Mouse (Mus musculus): Measurements from ENCODE around the gene Tfap2a. TPM values are rescaled to one million over a fixed set of nuclear protein-coding genes. Genes with fewer than 3 reads are reported as not detected.
A peak's percentile ranks its signal among the peaks of the same experiment; 100 is the strongest.

The Tfap2a gene
- polyA plus RNA-seq (2015; fragmentation: Nextera tagmentation; extraction: Ambion mirVana) = 13.4 and 15.4 TPM in 2 replicates

DNA sequence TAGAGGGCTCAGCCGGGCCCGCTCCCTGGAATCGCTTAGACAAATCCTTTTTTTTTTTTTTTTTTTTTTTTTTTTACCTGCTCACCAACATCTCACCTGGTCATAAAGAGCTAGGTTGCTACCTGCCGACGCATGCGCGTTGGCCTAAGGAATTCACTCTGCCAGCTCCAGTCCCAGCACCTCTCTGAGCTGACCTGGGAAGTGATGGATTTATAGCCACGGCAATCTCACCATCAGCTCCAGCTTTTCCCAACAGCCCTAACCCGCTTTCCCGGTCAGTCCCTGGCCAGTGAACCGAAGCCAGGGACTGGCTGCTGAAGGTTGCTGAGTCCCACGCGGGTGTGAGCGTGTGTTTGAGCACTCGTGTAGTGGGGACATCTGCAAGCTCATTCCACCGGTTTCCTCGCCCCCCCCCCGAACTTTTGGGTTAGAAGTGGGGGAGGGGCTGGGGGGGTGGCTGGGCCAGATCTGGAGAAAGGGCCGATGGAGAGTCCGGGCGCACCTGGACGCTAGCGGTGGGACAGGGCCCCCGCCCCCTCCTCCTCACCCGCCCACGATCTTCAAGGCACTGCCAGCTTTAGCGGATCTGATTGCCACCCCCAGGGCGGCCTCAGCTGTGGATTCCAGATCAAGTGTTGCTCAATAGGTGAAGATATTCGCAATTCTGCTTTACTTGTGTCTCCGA is at the start of gene Tfap2a:
Tfap2a (minus strand) TSS at position 181 of the 685 bp plus-strand sequence.
- Histone ChIP-seq H3K9ac (peak within 1 kb of the TSS; percentile 18; the same call in 1 of the 2 replicates), H3K4me1 (peaks cover 41% of the 10 kb centered on the region), H3K27ac (replicated peaks) (peak within 1 kb of the TSS; percentile 78), H3K9me3 (replicated peaks) (no peaks in the 10 kb centered on the region), H3K4me3 (replicated peaks) (peak within 1 kb of the TSS; percentile 40), H3K4me2 (replicated peaks) (peak within 1 kb of the TSS; percentile 45), H3K27me3 (peaks cover 91% of the 10 kb centered on the region), H3K36me3 (no peaks in the 10 kb centered on the region)
- ATAC-seq (ENCODE audit: insufficient number of reproducible peaks, low FRiP score, low TSS enrichment, low read depth) = no peak
- under 1% methylated on average over 30 of the region's 30 CpGs for WGBS

GRCm38 (mm10) chr13:40784202-40784771 is 46.1 kb upstream of the Tfap2a start:
- 45% methylated on average over 8 of the region's 8 CpGs for WGBS
- no peak overlapping the region for H3K4me2 ChIP-seq (replicated peaks)
- H3K4me1 ChIP-seq = no peaks in the 10 kb centered on the region
- ATAC-seq (ENCODE audit: insufficient number of reproducible peaks, low FRiP score, low TSS enrichment, low read depth) = no peak
- H3K27ac ChIP-seq (replicated peaks) = no peak overlapping the region
- H3K9me3 ChIP-seq (replicated peaks) = no peaks in the 10 kb centered on the region
- no peak overlapping the region for H3K4me3 ChIP-seq (replicated peaks)
- no peaks in the 10 kb centered on the region for H3K36me3 ChIP-seq
- no peaks in the 10 kb centered on the region for H3K27me3 ChIP-seq
- H3K9ac ChIP-seq = no peak overlapping the region

- Histone ChIP-seq H3K27me3 (no peaks in the 10 kb centered on the region), H3K4me3 (replicated peaks) (no peak overlapping the region), H3K4me2 (replicated peaks) (no peak overlapping the region), H3K4me1 (no peaks in the 10 kb centered on the region), H3K36me3 (no peaks in the 10 kb centered on the region), H3K9me3 (replicated peaks) (no peaks in the 10 kb centered on the region), H3K27ac (replicated peaks) (no peak overlapping the region), H3K9ac (no peak overlapping the region)
- ATAC-seq (ENCODE audit: insufficient number of reproducible peaks, low FRiP score, low TSS enrichment, low read depth) = no peak
These were observed 19.8 kb upstream of the Tfap2a start for GRCm38 (mm10) chr13:40757995-40758394.

GRCm38 (mm10) chr13:40756356-40756755 is 18.2 kb upstream of the Tfap2a start:
- WGBS = 66% methylated on average over 7 of the region's 7 CpGs
- Histone ChIP-seq H3K4me3 (replicated peaks) (no peak overlapping the region), H3K4me2 (replicated peaks) (no peak overlapping the region), H3K36me3 (no peaks in the 10 kb centered on the region), H3K4me1 (no peaks in the 10 kb centered on the region), H3K27ac (replicated peaks) (no peak overlapping the region), H3K27me3 (no peaks in the 10 kb centered on the region), H3K9me3 (replicated peaks) (no peaks in the 10 kb centered on the region), H3K9ac (no peak overlapping the region)
- ATAC-seq (ENCODE audit: insufficient number of reproducible peaks, low FRiP score, low TSS enrichment, low read depth) = no peak

DNA sequence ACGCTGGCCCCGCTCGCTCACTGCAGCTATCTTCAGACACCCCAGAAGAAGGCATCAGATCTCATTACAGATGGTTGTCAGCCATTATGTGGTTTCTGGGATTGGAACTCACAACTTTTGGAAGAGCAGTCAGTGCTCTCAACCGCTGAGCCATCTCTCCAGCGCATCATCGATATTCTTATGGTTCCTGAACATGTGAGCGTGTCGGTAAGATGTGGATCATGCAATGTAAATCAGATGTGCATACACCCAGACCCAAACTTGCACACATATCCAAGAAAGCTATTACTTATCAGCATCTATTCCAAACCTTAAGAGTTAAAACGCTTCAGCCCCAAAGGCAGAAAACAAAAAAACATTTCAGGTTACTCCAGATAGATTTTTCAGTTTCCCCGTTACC is 15.9 kb upstream of the Tfap2a start:
- Histone ChIP-seq H3K36me3 (no peaks in the 10 kb centered on the region), H3K27ac (replicated peaks) (no peak overlapping the region), H3K9me3 (replicated peaks) (no peaks in the 10 kb centered on the region), H3K9ac (no peak overlapping the region), H3K4me2 (replicated peaks) (no peak overlapping the region), H3K4me1 (no peaks in the 10 kb centered on the region), H3K4me3 (replicated peaks) (no peak overlapping the region), H3K27me3 (no peaks in the 10 kb centered on the region)
- WGBS = 90% methylated on average over 10 of the region's 10 CpGs
- no peak for ATAC-seq (ENCODE audit: insufficient number of reproducible peaks, low FRiP score, low TSS enrichment, low read depth)

DNA sequence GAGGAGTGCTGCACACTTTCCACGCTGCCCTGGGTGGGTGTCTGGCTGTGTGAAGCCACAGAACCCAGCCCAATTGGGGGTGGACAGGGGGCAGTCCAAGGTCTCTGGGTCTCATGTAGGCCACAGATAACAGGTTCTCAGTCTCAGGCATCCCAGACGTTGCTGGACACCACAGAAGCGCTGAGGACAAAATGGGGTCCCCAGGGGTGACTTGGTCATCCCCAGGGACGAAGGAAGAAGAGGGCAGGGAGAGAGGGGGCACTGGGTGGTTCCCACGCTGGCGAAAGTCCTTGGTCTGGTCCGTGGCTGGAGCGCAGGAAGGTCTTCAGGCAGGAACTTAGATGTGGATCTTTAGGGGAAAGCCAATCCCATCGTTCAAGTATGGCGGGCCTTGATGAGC is 13.7 kb upstream of the Tfap2a start:
- H3K9ac ChIP-seq = no peak overlapping the region
- H3K4me3 ChIP-seq (replicated peaks) = no peak overlapping the region
- H3K4me2 ChIP-seq (replicated peaks) = no peak overlapping the region
- H3K36me3 ChIP-seq = no peaks in the 10 kb centered on the region
- peaks cover 4% of the 10 kb centered on the region; the same call in 1 of the 2 replicates for H3K4me1 ChIP-seq
- no peaks in the 10 kb centered on the region for H3K27me3 ChIP-seq
- WGBS = 87% methylated on average over 10 of the region's 10 CpGs
- H3K9me3 ChIP-seq (replicated peaks) = no peaks in the 10 kb centered on the region
- H3K27ac ChIP-seq (replicated peaks) = no peak overlapping the region
- no peak for ATAC-seq (ENCODE audit: insufficient number of reproducible peaks, low FRiP score, low TSS enrichment, low read depth)

DNA sequence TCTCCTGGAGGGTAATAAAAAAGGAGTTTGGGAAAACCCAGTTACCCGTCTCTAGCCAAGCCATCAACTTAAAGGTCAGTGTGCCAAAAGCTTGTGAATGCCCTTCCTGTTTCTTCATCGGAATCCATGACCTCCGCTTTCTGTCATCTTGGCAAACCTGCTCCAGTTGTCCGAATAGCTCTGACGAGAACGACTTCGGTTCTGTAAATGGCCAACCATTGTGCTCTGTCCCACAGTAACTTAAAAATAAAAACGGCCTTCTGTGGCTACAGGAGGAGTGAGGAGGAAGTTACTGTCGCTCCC is 11.4 kb upstream of the Tfap2a start:
- H3K9ac ChIP-seq = no peak overlapping the region
- WGBS = 49% methylated on average over 9 of the region's 9 CpGs
- no peak overlapping the region for H3K4me3 ChIP-seq (replicated peaks)
- H3K27me3 ChIP-seq = peaks cover 7% of the 10 kb centered on the region
- peak overlapping the region; percentile 38; the same call in 1 of the 2 replicates for H3K4me2 ChIP-seq (replicated peaks)
- no peak for ATAC-seq (ENCODE audit: insufficient number of reproducible peaks, low FRiP score, low TSS enrichment, low read depth)
- H3K4me1 ChIP-seq = peaks cover 8% of the 10 kb centered on the region
- no peaks in the 10 kb centered on the region for H3K36me3 ChIP-seq
- no peak overlapping the region for H3K27ac ChIP-seq (replicated peaks)
- H3K9me3 ChIP-seq (replicated peaks) = no peaks in the 10 kb centered on the region

DNA sequence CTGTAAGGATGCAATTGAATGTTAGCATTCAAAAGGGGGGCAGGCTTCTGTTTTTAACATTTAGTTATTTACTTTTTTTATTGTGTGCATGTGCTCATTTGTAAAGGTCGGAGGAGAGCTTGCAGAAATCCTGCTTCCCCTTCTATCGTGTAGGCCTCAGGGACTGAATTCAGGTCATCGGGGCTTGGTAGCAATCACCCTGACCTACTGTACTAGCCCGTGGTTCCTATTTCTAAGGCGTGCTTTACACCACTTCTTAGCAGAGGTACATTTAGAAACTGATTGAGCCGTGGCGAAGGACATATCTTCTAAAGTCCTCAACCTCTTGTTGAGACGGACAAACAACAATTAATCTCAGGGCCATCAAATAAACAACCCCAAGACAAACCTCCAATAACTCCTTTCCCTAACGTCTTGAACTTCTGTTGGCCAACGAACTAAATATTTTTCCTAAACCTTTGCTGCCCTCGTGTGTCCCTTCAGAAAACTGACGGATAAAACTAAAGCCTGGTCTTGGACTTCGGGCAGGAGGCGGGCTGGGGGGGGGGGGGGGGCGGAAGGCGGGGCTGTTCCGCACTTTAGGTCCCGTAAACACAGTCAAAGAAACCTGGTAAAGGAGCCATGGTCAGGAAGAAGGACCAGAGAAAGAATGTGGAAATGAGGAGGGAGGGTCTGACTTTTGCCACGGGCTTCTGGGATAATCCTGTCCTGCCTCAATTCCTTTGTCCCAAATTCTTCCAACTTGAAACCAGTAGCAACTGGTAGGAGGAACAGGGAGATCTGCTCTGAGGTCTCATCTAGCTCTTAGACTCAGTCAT is 10.8 kb upstream of the Tfap2a start:
- Histone ChIP-seq H3K4me2 (replicated peaks) (peak overlapping the region; percentile 38), H3K36me3 (no peaks in the 10 kb centered on the region), H3K9me3 (replicated peaks) (no peaks in the 10 kb centered on the region), H3K4me3 (replicated peaks) (peak overlapping the region; percentile 18; the same call in 1 of the 2 replicates), H3K27me3 (peaks cover 12% of the 10 kb centered on the region), H3K9ac (no peak overlapping the region), H3K4me1 (peaks cover 12% of the 10 kb centered on the region), H3K27ac (replicated peaks) (no peak overlapping the region)
- ATAC-seq (ENCODE audit: insufficient number of reproducible peaks, low FRiP score, low TSS enrichment, low read depth) = no peak
- WGBS = 10% methylated on average over 19 of the region's 19 CpGs

GRCm38 (mm10) chr13:40744111-40744805 is 6.1 kb upstream of the Tfap2a start:
- Histone ChIP-seq H3K9ac (no peak overlapping the region), H3K27me3 (peaks cover 57% of the 10 kb centered on the region)
- 5% methylated on average over 19 of the region's 19 CpGs for WGBS

GRCm38 (mm10) chr13:40743221-40743620 is 5.0 kb upstream of the Tfap2a start:
- Histone ChIP-seq H3K4me3 (replicated peaks) (no peak overlapping the region), H3K27ac (replicated peaks) (no peak overlapping the region), H3K4me2 (replicated peaks) (no peak overlapping the region), H3K9me3 (replicated peaks) (no peaks in the 10 kb centered on the region), H3K27me3 (peaks cover 67% of the 10 kb centered on the region), H3K9ac (no peak overlapping the region), H3K4me1 (peaks cover 24% of the 10 kb centered on the region), H3K36me3 (no peaks in the 10 kb centered on the region)
- 44% methylated on average over 4 of the region's 4 CpGs for WGBS
- no peak for ATAC-seq (ENCODE audit: insufficient number of reproducible peaks, low FRiP score, low TSS enrichment, low read depth)

More at GRCm38 (mm10) chr13:40744111-40744805, 6.1 kb upstream of the Tfap2a start:
- Histone ChIP-seq H3K36me3 (no peaks in the 10 kb centered on the region), H3K27ac (replicated peaks) (no peak overlapping the region), H3K4me3 (replicated peaks) (peak overlapping the region; percentile 32), H3K9me3 (replicated peaks) (no peaks in the 10 kb centered on the region), H3K4me2 (replicated peaks) (peak overlapping the region; percentile 58), H3K4me1 (peaks cover 18% of the 10 kb centered on the region)
- peak; percentile 39; the same call in 1 of the 2 replicates for ATAC-seq (ENCODE audit: insufficient number of reproducible peaks, low FRiP score, low TSS enrichment, low read depth)

Data from embryonic facial prominence, embryonic 15.5 days (tissue).